In genomic region chr4:150371580-150372380, GRCm38 (mm10) we compare ENCODE assay signal across 8 mouse cellular contexts.
DNase-seq lines count a peak whose midpoint lies in the region; ATAC-seq and TF ChIP-seq lines count a peak whose summit lies in the region.

No protein-coding gene starts in this region.

- peaks cover 59% of the 10 kb centered on the region for H3K4me1 ChIP-seq in embryonic facial prominence, embryonic 12.5 days
- peaks cover 14% of the 10 kb centered on the region; the same call in 1 of the 2 replicates for H3K4me1 ChIP-seq in midbrain, postnatal 0 days (ENCODE audit: insufficient read depth, low read length)

- peak; percentile 72 for ATAC-seq in embryonic facial prominence, embryonic 12.5 days (ENCODE audit: insufficient number of reproducible peaks, insufficient read depth, low FRiP score, low TSS enrichment)
- ATAC-seq in midbrain, postnatal 0 days (ENCODE audit: low FRiP score), result peak; percentile 87

- peak; percentile 77 to 82 for DNase-seq in B cell, adult 2 months
- peak; percentile 84 to 89 for DNase-seq in adrenal gland, postnatal 36 days
- DNase-seq in heart, adult 9 months (ENCODE audit: low spot score in 2 of 2), result peak; percentile 82 to 83
- peak; percentile 81 for DNase-seq in kidney, adult 9 months
- peak; percentile 77 for DNase-seq in liver
- peak; percentile 83 for DNase-seq in midbrain, postnatal 0 days (ENCODE audit: low spot score)
- DNase-seq in spleen, postnatal 14 days (ENCODE audit: low spot score in 2 of 2), result peak; percentile 32 to 63

- WGBS in embryonic facial prominence, embryonic 12.5 days, result under 1% methylated on average over 58 of the region's 58 CpGs
- under 1% methylated on average over 55 of the region's 58 CpGs for WGBS in midbrain, postnatal 0 days

- H3K4me3 ChIP-seq in embryonic facial prominence, embryonic 12.5 days, result peak overlapping the region; percentile 67
- H3K4me3 ChIP-seq in midbrain, postnatal 0 days (ENCODE audit: low read depth, low read length), result peak overlapping the region; percentile 52

- H3K4me2 ChIP-seq in embryonic facial prominence, embryonic 12.5 days (replicated peaks), result peak overlapping the region; percentile 93
- H3K4me2 ChIP-seq in midbrain, postnatal 0 days (ENCODE audit: low read depth, low read length, poor library complexity, severe bottlenecking), result peak overlapping the region; percentile 91

- 0 out of 2 replicates have a peak, but pooled peaks have one; percentile 15 for TF ChIP-seq CTCF in midbrain, postnatal 0 days (IDR thresholded peaks at IDR 0.05)

- no peaks in the 10 kb centered on the region for H3K27me3 ChIP-seq in embryonic facial prominence, embryonic 12.5 days
- H3K27me3 ChIP-seq in midbrain, postnatal 0 days (ENCODE audit: insufficient read depth, low read length), result no peaks in the 10 kb centered on the region

- H3K27ac ChIP-seq in embryonic facial prominence, embryonic 12.5 days, result peak overlapping the region; percentile 96
- H3K27ac ChIP-seq in midbrain, postnatal 0 days (ENCODE audit: low read depth, low read length), result peak overlapping the region; percentile 60

- H3K36me3 ChIP-seq in embryonic facial prominence, embryonic 12.5 days, result no peaks in the 10 kb centered on the region
- no peaks in the 10 kb centered on the region for H3K36me3 ChIP-seq in midbrain, postnatal 0 days (ENCODE audit: insufficient read depth, low read length)

- no peaks in the 10 kb centered on the region for H3K9me3 ChIP-seq in embryonic facial prominence, embryonic 12.5 days
- H3K9me3 ChIP-seq in midbrain, postnatal 0 days (ENCODE audit: low read length), result no peaks in the 10 kb centered on the region

- H3K9ac ChIP-seq in embryonic facial prominence, embryonic 12.5 days, result peak overlapping the region; percentile 83
- H3K9ac ChIP-seq in midbrain, postnatal 0 days (replicated peaks; ENCODE audit: low read length, poor library complexity, severe bottlenecking), result peak overlapping the region; percentile 81

Comparison
In these comparisons a context has a peak if more than half of its experiments do, and no peak if none do; other contexts are left out.
1. Peak in every context shown above with its lines: DNase-seq, ATAC-seq, H3K4me3 ChIP-seq and H3K27ac ChIP-seq.